Mouse (Mus musculus): ENCODE data around the gene Pyurf.

The Pyurf gene

GRCm38 (mm10) chr6:57691467-57692261 lies at the start of gene Pyurf:
Gene Pyurf, minus strand, starts transcription at chr6:57692078.
- peak; percentile 91 for DNase-seq

- DNase-seq, result no peak
These were observed 29.5 kb upstream of the Pyurf start for GRCm38 (mm10) chr6:57721347-57721746.

- no peak for DNase-seq
These were observed 19.8 kb upstream of the Pyurf start for GRCm38 (mm10) chr6:57711726-57712125.

- DNase-seq, result no peak
These were observed 14.8 kb upstream of the Pyurf start for GRCm38 (mm10) chr6:57706721-57707120.

GRCm38 (mm10) chr6:57703703-57704102 lies 11.8 kb upstream of the Pyurf start:
- DNase-seq, result no peak

- DNase-seq, result peak; percentile 98
These were observed 11.0 kb upstream of the Pyurf start for GRCm38 (mm10) chr6:57702743-57703499.

- no peak for DNase-seq
These were observed 10.5 kb upstream of the Pyurf start, which contains the start of gene Lancl2 for GRCm38 (mm10) chr6:57702376-57702742. Gene Lancl2, plus strand, starts transcription at chr6:57702540.

- DNase-seq, result no peak
These were observed 9.8 kb upstream of the Pyurf start for GRCm38 (mm10) chr6:57701686-57702085.

GRCm38 (mm10) chr6:57693116-57693515 lies 1.2 kb upstream of the Pyurf start:
- no peak for DNase-seq

GRCm38 (mm10) chr6:57684156-57684555 lies 7.7 kb downstream of the Pyurf start:
- no peak for DNase-seq

GRCm38 (mm10) chr6:57661295-57661694 lies 30.6 kb downstream of the Pyurf start:
- DNase-seq, result no peak

- DNase-seq, result no peak
These were observed 44.6 kb downstream of the Pyurf start for GRCm38 (mm10) chr6:57647256-57647655.

- DNase-seq, result peak; percentile 28
These were observed 50.1 kb downstream of the Pyurf start for GRCm38 (mm10) chr6:57641789-57642188.

- DNase-seq, result no peak
These were observed 52.3 kb downstream of the Pyurf start for GRCm38 (mm10) chr6:57639531-57639930.
